8 mouse cellular contexts compared by ENCODE assay signal in genomic region chr9:121761091-121761665, GRCm38 (mm10). TPM values are rescaled to one million over a fixed set of nuclear protein-coding genes. Genes with fewer than 3 reads are reported as not detected.
DNase-seq lines count a peak whose midpoint lies in the region; ATAC-seq lines count a peak whose summit lies in the region.

No protein-coding gene starts in this region.

- H3K4me3 ChIP-seq in forebrain, embryonic 10.5 days, result peak overlapping the region; percentile 82
- H3K4me3 ChIP-seq in limb, embryonic 11.5 days (ENCODE audit: low read depth, low read length), result no peak overlapping the region

- peaks cover 51% of the 10 kb centered on the region for H3K36me3 ChIP-seq in forebrain, embryonic 10.5 days (replicated peaks)
- no peaks in the 10 kb centered on the region for H3K36me3 ChIP-seq in limb, embryonic 11.5 days (ENCODE audit: control insufficient read depth, insufficient read depth, low read length)

- intact Hi-C loops in left cerebral cortex, postnatal 14 days (cut with DNase I), result no loop called here

- peak overlapping the region; percentile 98 for H3K27ac ChIP-seq in forebrain, embryonic 10.5 days
- H3K27ac ChIP-seq in limb, embryonic 11.5 days (replicated peaks; ENCODE audit: low read depth, low read length), result no peak overlapping the region

- ATAC-seq in limb, embryonic 11.5 days (ENCODE audit: insufficient number of reproducible peaks, low FRiP score, low TSS enrichment, low read depth), result no peak
- no peak for ATAC-seq in activated CD4-positive, CD25-positive, alpha-beta regulatory T cell, adult 4 months

- 0 out of 2 replicates have a peak, but pooled peaks cover 4% of the 10 kb centered on the region for H3K27me3 ChIP-seq in forebrain, embryonic 10.5 days (ENCODE audit: poor library complexity, severe bottlenecking)
- H3K27me3 ChIP-seq in limb, embryonic 11.5 days (ENCODE audit: control insufficient read depth, insufficient read depth, low read length), result no peaks in the 10 kb centered on the region

- H3K4me1 ChIP-seq in forebrain, embryonic 10.5 days, result peaks cover 48% of the 10 kb centered on the region
- peaks cover 24% of the 10 kb centered on the region for H3K4me1 ChIP-seq in limb, embryonic 11.5 days (ENCODE audit: control insufficient read depth, insufficient read depth, low read length)

- peak; percentile 17 to 29 for DNase-seq in urinary bladder, adult 18-20 months (ENCODE audit: low spot score in 2 of 2)
- DNase-seq in urinary bladder, adult 2 months (ENCODE audit: low spot score), result no peak
- DNase-seq in forebrain, embryonic 10.5 days (ENCODE audit: extremely low spot score, low spot score), result no peak
- DNase-seq in limb, embryonic 11.5 days (ENCODE audit: low spot score), result no peak
- peak; percentile 43 for DNase-seq in urinary bladder, postnatal 25 days (ENCODE audit: low spot score)
- DNase-seq in left cerebral cortex, postnatal 14 days (ENCODE audit: low spot score in 2 of 2), result no peak
- no peak for DNase-seq in spleen, adult 18-20 months

- H3K9ac ChIP-seq in limb, embryonic 11.5 days (ENCODE audit: low read length), result no peak overlapping the region; the same call in 1 of the 2 replicates

- WGBS in forebrain, embryonic 10.5 days, result 69% methylated on average over 10 of the region's 10 CpGs
- 62% methylated on average over 10 of the region's 10 CpGs for WGBS in limb, embryonic 11.5 days

- H3K4me2 ChIP-seq in limb, embryonic 11.5 days (ENCODE audit: low read depth, severe bottlenecking), result peak overlapping the region; percentile 98; the same call in 1 of the 2 replicates

- H3K9me3 ChIP-seq in forebrain, embryonic 10.5 days, result no peaks in the 10 kb centered on the region
- no peaks in the 10 kb centered on the region for H3K9me3 ChIP-seq in limb, embryonic 11.5 days (ENCODE audit: control insufficient read depth, low read length)

RNA-seq across cellular contexts. Expression of gene Zfp651, which starts 2.0 kb away (rescaled TPM):
- polyA plus RNA-seq in urinary bladder, adult 2 months (2012; rRNA removed), result 55.2 and 76.1 TPM in 2 replicates
- polyA plus RNA-seq in forebrain, embryonic 10.5 days (2016; fragmentation: Nextera tagmentation; extraction: Ambion mirVana), result 4.1 and 4.8 TPM in 2 replicates
- 6.2 and 7.8 TPM in 2 replicates for polyA plus RNA-seq in limb, embryonic 11.5 days (2014; fragmentation: Nextera tagmentation; extraction: Ambion mirVana)
- not detected for polyA plus RNA-seq in activated CD4-positive, CD25-positive, alpha-beta regulatory T cell, adult 4 months (2017; shearing (Covaris generic))
- 100 to 1,000 TPM; 112 to 127 TPM for total RNA-seq in left cerebral cortex, postnatal 14 days (2021)

RNA-seq across cellular contexts. Expression of gene Klhl40, which starts 16.2 kb away (rescaled TPM):
- 0.07 and 0.10 TPM in 2 replicates for polyA plus RNA-seq in urinary bladder, adult 2 months (2012; rRNA removed)
- polyA plus RNA-seq in forebrain, embryonic 10.5 days (2016; fragmentation: Nextera tagmentation; extraction: Ambion mirVana), result 0.12 TPM in 1 of 2 replicates, not detected in the other
- 1.3 and 1.7 TPM in 2 replicates for polyA plus RNA-seq in limb, embryonic 11.5 days (2014; fragmentation: Nextera tagmentation; extraction: Ambion mirVana)
- polyA plus RNA-seq in activated CD4-positive, CD25-positive, alpha-beta regulatory T cell, adult 4 months (2017; shearing (Covaris generic)), result not detected
- 1 to 10 TPM; 5.0 to 5.3 TPM for total RNA-seq in left cerebral cortex, postnatal 14 days (2021)

RNA-seq across cellular contexts. Expression of gene Hhatl, which starts 31.1 kb away (rescaled TPM):
- 1.9 and 3.0 TPM in 2 replicates for polyA plus RNA-seq in urinary bladder, adult 2 months (2012; rRNA removed)
- polyA plus RNA-seq in forebrain, embryonic 10.5 days (2016; fragmentation: Nextera tagmentation; extraction: Ambion mirVana), result not detected in 2 replicates
- not detected in 2 replicates for polyA plus RNA-seq in limb, embryonic 11.5 days (2014; fragmentation: Nextera tagmentation; extraction: Ambion mirVana)
- not detected for polyA plus RNA-seq in activated CD4-positive, CD25-positive, alpha-beta regulatory T cell, adult 4 months (2017; shearing (Covaris generic))
- total RNA-seq in left cerebral cortex, postnatal 14 days (2021), result 1 to 10 TPM; 8.3 to 8.7 TPM

RNA-seq across cellular contexts. Expression of gene Nktr, which starts 42.2 kb away (rescaled TPM):
- polyA plus RNA-seq in urinary bladder, adult 2 months (2012; rRNA removed), result 89.1 and 120 TPM in 2 replicates
- polyA plus RNA-seq in forebrain, embryonic 10.5 days (2016; fragmentation: Nextera tagmentation; extraction: Ambion mirVana), result 52.9 and 60.5 TPM in 2 replicates
- polyA plus RNA-seq in limb, embryonic 11.5 days (2014; fragmentation: Nextera tagmentation; extraction: Ambion mirVana), result 65.1 and 69.0 TPM in 2 replicates
- polyA plus RNA-seq in activated CD4-positive, CD25-positive, alpha-beta regulatory T cell, adult 4 months (2017; shearing (Covaris generic)), result 100 to 1,000 TPM in 1 of 2 experiments, 10 to 100 TPM in 1; 90.3 to 104 TPM
- 100 to 1,000 TPM; 102 to 103 TPM for total RNA-seq in left cerebral cortex, postnatal 14 days (2021)

RNA-seq across cellular contexts. Expression of gene Ss18l2, which starts 51.0 kb away (rescaled TPM):
- polyA plus RNA-seq in urinary bladder, adult 2 months (2012; rRNA removed), result 44.2 and 46.8 TPM in 2 replicates
- 85.3 and 87.5 TPM in 2 replicates for polyA plus RNA-seq in forebrain, embryonic 10.5 days (2016; fragmentation: Nextera tagmentation; extraction: Ambion mirVana)
- 99.8 and 103 TPM in 2 replicates for polyA plus RNA-seq in limb, embryonic 11.5 days (2014; fragmentation: Nextera tagmentation; extraction: Ambion mirVana)
- 10 to 100 TPM; 59.3 to 65.0 TPM for polyA plus RNA-seq in activated CD4-positive, CD25-positive, alpha-beta regulatory T cell, adult 4 months (2017; shearing (Covaris generic))
- 100 to 1,000 TPM in 1 of 2 experiments, 10 to 100 TPM in 1; 82.8 to 100 TPM for total RNA-seq in left cerebral cortex, postnatal 14 days (2021)

Comparison
In these comparisons a context has a peak if more than half of its experiments do, and no peak if none do; other contexts are left out.
1. DNase-seq: peak in urinary bladder, adult 18-20 months (2 of 2) and urinary bladder, postnatal 25 days (single experiment); none in urinary bladder, adult 2 months (single experiment), forebrain, embryonic 10.5 days (single experiment), limb, embryonic 11.5 days (single experiment), left cerebral cortex, postnatal 14 days (0 of 2) and spleen, adult 18-20 months (0 of 2).